Mouse (Mus musculus): Measurements from ENCODE around the gene G3bp1.

G3bp1 gene

GRCm38 (mm10) chr11:55545690-55546089 is 76.2 kb downstream of the G3bp1 start:
- DNase-seq (ENCODE audit: extremely low spot score, low read depth, low spot score): no peak
